Mouse (Mus musculus) monocyte, adult 2 months (primary cell): Measurements from ENCODE around the gene Ndufv3.

Source experiments
- DNase-seq, 2 experiments: peaks; one replicate each; pipeline ENCODE4 v3.0.0; 2022; ENCODE audit warnings: low spot score in 2 of 2, low read depth in 1 of 2

The Ndufv3 gene

GRCm38 (mm10) chr17:31556253-31556652 is 36.3 kb downstream of the Ndufv3 start:
- DNase-seq, result no peak

GRCm38 (mm10) chr17:31557124-31557880 is 37.4 kb downstream of the Ndufv3 start:
- DNase-seq, result no peak

- DNase-seq, result no peak
Observed at GRCm38 (mm10) chr17:31557947-31558542, 38.1 kb downstream of the Ndufv3 start.

- DNase-seq, result no peak
Observed at GRCm38 (mm10) chr17:31559021-31559789, 39.3 kb downstream of the Ndufv3 start.

- peak in 1 of 2 experiments; percentile 12 for DNase-seq
Observed at GRCm38 (mm10) chr17:31563632-31564014, 43.7 kb downstream of the Ndufv3 start.

GRCm38 (mm10) chr17:31564015-31564857 is 44.3 kb downstream of the Ndufv3 start, which contains the start of gene Pknox1:
Pknox1 (plus strand) TSS chr17:31564734.
- DNase-seq, result peak; percentile 98

GRCm38 (mm10) chr17:31564858-31565140 is 44.9 kb downstream of the Ndufv3 start:
- no peak for DNase-seq

- DNase-seq, result peak in 1 of 2 experiments; percentile 27
Observed at GRCm38 (mm10) chr17:31565141-31566056, 45.5 kb downstream of the Ndufv3 start.

GRCm38 (mm10) chr17:31566276-31566675 is 46.4 kb downstream of the Ndufv3 start:
- DNase-seq, result no peak

GRCm38 (mm10) chr17:31569756-31570155 is 49.8 kb downstream of the Ndufv3 start:
- no peak for DNase-seq

- DNase-seq, result no peak
Observed at GRCm38 (mm10) chr17:31570321-31570925, 50.5 kb downstream of the Ndufv3 start.

GRCm38 (mm10) chr17:31571689-31572088 is 51.8 kb downstream of the Ndufv3 start:
- no peak for DNase-seq

- DNase-seq, result no peak
Observed at GRCm38 (mm10) chr17:31574662-31575061, 54.7 kb downstream of the Ndufv3 start.

- no peak for DNase-seq
Observed at GRCm38 (mm10) chr17:31576394-31577175, 56.7 kb downstream of the Ndufv3 start.

GRCm38 (mm10) chr17:31580344-31580743 is 60.4 kb downstream of the Ndufv3 start:
- no peak for DNase-seq
